Mouse (Mus musculus) CD4-positive, CD25-positive, alpha-beta regulatory T cell (primary cell): Measurements from ENCODE around the gene 4921507P07Rik. TPM values are rescaled to one million over a fixed set of nuclear protein-coding genes. Genes with fewer than 3 reads are reported as not detected.

ENCODE experiments used
- polyA plus RNA-seq: library from polyadenylated mRNA; unstranded; fragments of 100-300 nt; shearing (Covaris generic); gene quantifications from one replicate; pipeline ENCODE4 v1.2.1, GENCODE M21; 2017

4921507P07Rik gene
- polyA plus RNA-seq: 0.34 TPM

DNA sequence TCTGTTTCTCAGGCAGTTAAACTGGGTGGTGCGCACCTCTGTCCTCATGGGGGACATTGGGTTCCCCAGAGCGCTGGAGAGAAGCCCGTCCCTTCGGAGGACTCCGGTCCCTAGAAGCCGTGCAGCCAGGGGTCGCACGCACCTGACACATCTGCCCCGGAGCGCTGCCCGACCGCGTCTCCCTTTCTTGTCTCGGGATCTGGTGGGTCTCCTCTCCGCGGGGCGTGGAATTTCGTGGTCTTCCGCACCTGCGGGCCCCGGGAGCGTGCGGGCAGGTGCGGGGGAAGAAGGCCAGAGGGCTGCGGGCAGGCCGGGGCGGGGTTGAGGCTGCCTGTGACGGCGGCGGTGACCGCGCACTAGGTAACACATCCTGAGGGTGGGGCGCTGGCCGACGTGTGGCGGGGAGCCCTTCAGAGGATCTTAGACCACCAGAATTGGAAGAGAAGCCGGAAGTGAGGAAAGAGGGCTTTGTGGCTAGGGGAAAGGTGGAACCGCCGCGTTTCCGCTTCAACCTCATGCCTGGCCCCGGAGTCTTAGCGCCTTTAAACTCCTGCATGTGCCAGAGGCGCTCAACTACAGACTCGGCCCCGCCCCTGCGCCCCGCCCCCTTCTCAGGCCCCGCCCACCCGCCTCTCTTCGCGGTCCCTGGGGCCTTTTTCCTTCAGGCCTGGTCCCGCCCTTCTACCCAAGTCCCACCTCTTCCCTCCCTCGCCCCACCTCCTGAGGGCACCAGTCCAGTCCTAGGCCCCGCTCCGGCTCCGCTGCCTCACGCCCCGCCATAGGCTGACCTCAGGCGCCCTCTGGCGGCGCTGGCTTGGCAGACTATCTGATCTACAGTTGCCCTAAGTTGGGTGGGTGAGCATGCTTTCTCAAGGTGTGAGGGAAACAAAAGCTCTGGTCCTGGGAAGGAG, at the start of gene 4921507P07Rik:
Gene 4921507P07Rik, minus strand, starts transcription at position 332 of the 911 bp plus-strand sequence.

DNA sequence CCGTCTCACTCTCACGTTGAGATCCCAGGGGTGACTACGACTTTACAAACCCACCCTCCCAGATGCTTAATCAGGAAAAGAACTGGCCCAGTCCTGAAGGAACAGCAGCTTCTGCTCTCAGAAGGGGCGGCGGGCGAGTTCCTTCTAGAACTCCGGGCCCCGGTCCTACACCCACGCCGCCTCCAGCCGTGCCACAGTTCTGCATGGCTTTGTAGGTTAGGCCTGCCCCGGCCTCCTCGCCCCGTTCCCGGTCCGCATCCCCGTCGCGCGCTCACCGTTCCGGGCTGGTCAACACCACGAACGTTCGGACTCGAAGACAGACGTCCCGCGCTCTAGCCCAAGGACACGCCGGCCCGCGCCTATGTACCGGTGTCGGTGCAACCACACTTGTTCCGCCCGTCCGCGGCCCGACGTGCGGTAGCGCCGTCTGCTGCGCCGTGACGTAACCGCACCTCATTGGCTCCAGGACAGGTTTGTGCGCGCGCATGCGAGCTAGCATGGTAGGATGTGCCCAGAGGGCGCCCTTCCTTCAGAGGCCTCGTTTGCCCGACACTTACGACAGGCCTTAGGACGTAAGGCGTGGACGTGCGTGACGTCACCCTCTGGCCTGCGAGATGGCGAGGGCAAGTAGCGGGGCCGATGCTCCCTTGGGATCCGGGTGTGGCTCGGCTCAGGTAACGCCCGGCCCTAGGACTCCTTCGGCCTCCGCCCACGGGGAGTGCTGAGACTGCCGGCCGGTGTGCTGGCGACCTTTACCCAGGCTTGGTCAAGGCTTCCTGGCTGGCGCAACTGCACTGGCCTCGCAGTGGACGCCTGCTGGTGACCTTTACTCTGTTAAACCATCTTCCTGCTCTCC, 30.1 kb downstream of the 4921507P07Rik start, which contains the start of gene Cycs:
Gene Cycs, minus strand, starts transcription at position 398 of the 856 bp plus-strand sequence.

Other genes starting within 250 kb of the 4921507P07Rik start
- 36.0 TPM for gene Osbpl3, start 140.4 kb downstream of the 4921507P07Rik start, polyA plus RNA-seq
- 23.2 TPM for gene Cycs, start 30.1 kb downstream of the 4921507P07Rik start, polyA plus RNA-seq
- not detected for gene Npvf, start 57.8 kb upstream of the 4921507P07Rik start, polyA plus RNA-seq